Mouse (Mus musculus) lung, postnatal 0 days (tissue): ENCODE results near the gene Dmd.

Experiments
- CTCF ChIP-seq: IDR thresholded peaks from 2 replicates; pipeline ENCODE4 v1.5.1; 2016; ENCODE audit warnings: antibody characterized with exemption, mild to moderate bottlenecking
- EP300 ChIP-seq: IDR thresholded peaks from 2 replicates; pipeline ENCODE4 v1.6.1; 2016; ENCODE audit warnings: antibody characterized with exemption, mild to moderate bottlenecking, control low read depth

- TF ChIP-seq EP300 = no peak
- no peak for TF ChIP-seq CTCF
Measured at GRCm38 (mm10) chrX:82948630-82949029, at the start of gene Dmd.
